Mouse (Mus musculus) CH12.LX (cell line): Measurements from ENCODE around the gene Ywhab.

ENCODE experiments used
- CHD2 ChIP-seq: IDR thresholded peaks from 2 replicates; pipeline ENCODE4 v1.6.1; 2011; ENCODE audit warnings: low read length, improper control_type of control experiment
- CTCF ChIP-seq, 2 experiments: IDR thresholded peaks in 1 of 2; conservative IDR thresholded peaks in 1 of 2; 2 replicates each; pipeline ENCODE4 v1.5.1; 2011 to 2012; ENCODE audit warnings: low read depth in 2 of 2, low read length in 2 of 2, improper control_type of control experiment in 1 of 2, inconsistent platforms in 1 of 2, mild to moderate bottlenecking in 1 of 2, moderate library complexity in 1 of 2
- EP300 ChIP-seq: IDR thresholded peaks from 2 replicates; pipeline ENCODE4 v1.6.1; 2011; ENCODE audit warnings: low read length, improper control_type of control experiment
- HCFC1 ChIP-seq: IDR thresholded peaks from 2 replicates; pipeline ENCODE4 v1.6.1; 2012; ENCODE audit warnings: low read depth, mild to moderate bottlenecking, inconsistent platforms, low read length, improper control_type of control experiment
- MAZ ChIP-seq: IDR thresholded peaks from 2 replicates; pipeline ENCODE4 v1.6.1; 2012; ENCODE audit warnings: low read depth, mild to moderate bottlenecking, inconsistent platforms, low read length, improper control_type of control experiment, moderate library complexity
- NELFE ChIP-seq: IDR thresholded peaks from 2 replicates; pipeline ENCODE4 v1.6.1; 2011; ENCODE audit warnings: low read depth, low read length, improper control_type of control experiment
- POLR2A ChIP-seq: IDR thresholded peaks from 2 replicates; pipeline ENCODE4 v1.6.1; 2011; ENCODE audit warnings: low read depth, mild to moderate bottlenecking, improper control_type of control experiment, low read length
- POLR2AphosphoS2 ChIP-seq: IDR thresholded peaks from 2 replicates; pipeline ENCODE4 v1.6.1; 2011; ENCODE audit warnings: low read depth, low read length, improper control_type of control experiment
- SMC3 ChIP-seq: IDR thresholded peaks from 2 replicates; pipeline ENCODE4 v1.6.1; 2011; ENCODE audit warnings: low read depth, low read length, improper control_type of control experiment
- TBP ChIP-seq: conservative IDR thresholded peaks from 2 replicates; pipeline ENCODE4 v1.6.1; 2011; ENCODE audit warnings: low read depth, low read length, improper control_type of control experiment
- TCF12 ChIP-seq: IDR thresholded peaks from 2 replicates; pipeline ENCODE4 v1.6.1; 2014; ENCODE audit warnings: low read depth, mild to moderate bottlenecking, inconsistent platforms, low read length, improper control_type of control experiment
- USF1 ChIP-seq: IDR thresholded peaks from 2 replicates; pipeline ENCODE4 v1.6.1; 2014; ENCODE audit warnings: low read depth, mild to moderate bottlenecking, inconsistent platforms, low read length, improper control_type of control experiment
- ZC3H11A ChIP-seq: IDR thresholded peaks from 2 replicates; pipeline ENCODE4 v1.6.1; 2012; ENCODE audit warnings: low read depth, mild to moderate bottlenecking, inconsistent platforms, low read length, improper control_type of control experiment

GRCm38 (mm10) chr2:163992871-163993270, 1.9 kb upstream of the Ywhab start:
- TF ChIP-seq POLR2AphosphoS2: no peak
- TF ChIP-seq USF1: no peak
- no peak for TF ChIP-seq CTCF (conservative IDR thresholded peaks at IDR 0.05 in 1 of 2, IDR thresholded peaks at IDR 0.05 in 1 of 2; ENCODE audit: low read depth in 2 of 2, low read length in 2 of 2)
- TF ChIP-seq NELFE: no peak
- TF ChIP-seq MAZ: no peak
- no peak for TF ChIP-seq EP300
- TF ChIP-seq SMC3: no peak
- TF ChIP-seq CHD2: no peak
- TF ChIP-seq POLR2A: no peak
- no peak for TF ChIP-seq HCFC1
- TF ChIP-seq TBP: no peak
- no peak for TF ChIP-seq ZC3H11A
- TF ChIP-seq TCF12: no peak
